In the genomic region with DNA sequence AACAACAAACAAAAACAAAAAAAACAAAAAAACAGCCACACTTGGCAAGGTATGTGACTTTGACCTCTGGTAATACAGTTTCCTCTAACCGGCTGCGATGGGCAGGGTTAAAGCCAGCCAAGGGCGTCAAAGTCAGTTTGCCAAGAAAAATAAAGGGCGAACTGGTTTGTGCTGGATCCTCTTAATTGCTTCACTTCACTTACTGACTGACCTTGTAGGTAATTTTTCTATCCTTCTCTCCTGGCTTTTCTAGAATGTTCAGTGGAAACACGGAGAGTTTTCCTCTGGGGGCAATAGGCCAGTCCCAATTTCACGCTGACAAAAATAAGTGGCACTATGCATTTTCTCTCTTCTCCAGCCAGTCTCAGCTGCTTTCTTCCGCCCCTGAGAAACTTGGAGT, we compare ENCODE assay signal across 8 mouse cellular contexts. TPM values are rescaled to one million over a fixed set of nuclear protein-coding genes. Genes with fewer than 3 reads are reported as not detected.
DNase-seq lines count a peak whose midpoint lies in the region; ATAC-seq and TF ChIP-seq lines count a peak whose summit lies in the region.

No protein-coding gene starts in this region.

- H3K27me3 ChIP-seq in E14TG2a.4 (ENCODE audit: insufficient read depth, low read length): peaks cover 16% of the 10 kb centered on the region; the same call in 1 of the 2 replicates
- no peaks in the 10 kb centered on the region for H3K27me3 ChIP-seq in heart, embryonic 14.5 days (ENCODE audit: control insufficient read depth, insufficient read depth, low read length)
- no peaks in the 10 kb centered on the region for H3K27me3 ChIP-seq in kidney, postnatal 0 days (ENCODE audit: insufficient read depth, low read length)
- H3K27me3 ChIP-seq in midbrain, embryonic 10.5 days (ENCODE audit: low read depth, poor library complexity, severe bottlenecking): peaks cover 21% of the 10 kb centered on the region

- no peaks in the 10 kb centered on the region for H3K9me3 ChIP-seq in E14TG2a.4 (ENCODE audit: low read length)
- H3K9me3 ChIP-seq in heart, embryonic 14.5 days (ENCODE audit: control insufficient read depth, low read length): no peaks in the 10 kb centered on the region
- no peaks in the 10 kb centered on the region for H3K9me3 ChIP-seq in kidney, postnatal 0 days (replicated peaks; ENCODE audit: low read length)
- no peaks in the 10 kb centered on the region for H3K9me3 ChIP-seq in midbrain, embryonic 10.5 days (replicated peaks)

- peak overlapping the region; percentile 74; the same call in 1 of the 2 replicates for H3K4me3 ChIP-seq in E14TG2a.4 (replicated peaks; ENCODE audit: low read length)
- peak overlapping the region; percentile 48 to 85 for H3K4me3 ChIP-seq in heart, embryonic 14.5 days (ENCODE audit: control insufficient read depth in 1 of 2, insufficient read depth in 1 of 2, low read depth in 1 of 2, low read length in 2 of 2)
- peak overlapping the region; percentile 49 for H3K4me3 ChIP-seq in kidney, postnatal 0 days (replicated peaks; ENCODE audit: low read depth, low read length)
- H3K4me3 ChIP-seq in midbrain, embryonic 10.5 days: peak overlapping the region; percentile 64

- peak overlapping the region; percentile 80 to 87; a peak in 3 of 4 replicates for H3K27ac ChIP-seq in heart, embryonic 14.5 days (replicated peaks in 1 of 2; ENCODE audit: control insufficient read depth in 1 of 2, insufficient read depth in 1 of 2, low read depth in 2 of 2, low read length in 2 of 2)
- H3K27ac ChIP-seq in kidney, postnatal 0 days: peak overlapping the region; percentile 84
- no peak overlapping the region for H3K27ac ChIP-seq in midbrain, embryonic 10.5 days (replicated peaks)

- ATAC-seq in heart, embryonic 14.5 days (ENCODE audit: insufficient number of reproducible peaks, insufficient read depth, low FRiP score, low read depth): no peak
- ATAC-seq in kidney, postnatal 0 days (replicated peaks; ENCODE audit: low FRiP score, low read depth): peak; percentile 76
- no peak for ATAC-seq in erythroid progenitor cell, adult 5-6 weeks (replicated peaks; ENCODE audit: low FRiP score, poor library complexity, severe bottlenecking)
- ATAC-seq in inflammation-experienced regulatory T-cells, adult 6 months: no peak

- 32% methylated on average over 7 of the region's 7 CpGs for WGBS in heart, embryonic 14.5 days
- WGBS in kidney, postnatal 0 days: 16% methylated on average over 7 of the region's 7 CpGs
- WGBS in midbrain, embryonic 10.5 days: 31% methylated on average over 7 of the region's 7 CpGs

- DNase-seq in brain, adult 2 months (ENCODE audit: low read depth, low spot score): peak; percentile 43
- peak; percentile 56 for DNase-seq in kidney, postnatal 0 days (ENCODE audit: low spot score)
- DNase-seq in midbrain, embryonic 10.5 days (ENCODE audit: low spot score): no peak
- DNase-seq in right cerebral cortex, adult 18-20 months: no peak

- H3K4me2 ChIP-seq in heart, embryonic 14.5 days (ENCODE audit: low read length): peak overlapping the region; percentile 81
- H3K4me2 ChIP-seq in kidney, postnatal 0 days (ENCODE audit: low read length): peak overlapping the region; percentile 88

- H3K9ac ChIP-seq in heart, embryonic 14.5 days (ENCODE audit: low read length): peak overlapping the region; percentile 66
- no peak overlapping the region for H3K9ac ChIP-seq in kidney, postnatal 0 days (ENCODE audit: low read depth, low read length)

- H3K36me3 ChIP-seq in E14TG2a.4 (ENCODE audit: insufficient read depth, low read length): no peaks in the 10 kb centered on the region
- H3K36me3 ChIP-seq in heart, embryonic 14.5 days (ENCODE audit: control insufficient read depth, insufficient read depth, low read length): no peaks in the 10 kb centered on the region
- no peaks in the 10 kb centered on the region for H3K36me3 ChIP-seq in kidney, postnatal 0 days (ENCODE audit: insufficient read depth, low read length)
- H3K36me3 ChIP-seq in midbrain, embryonic 10.5 days: no peaks in the 10 kb centered on the region

- peaks cover 23% of the 10 kb centered on the region for H3K4me1 ChIP-seq in E14TG2a.4 (replicated peaks; ENCODE audit: low read depth, low read length)
- H3K4me1 ChIP-seq in heart, embryonic 14.5 days (ENCODE audit: control insufficient read depth in 2 of 2, insufficient read depth in 2 of 2, low read length in 2 of 2): peaks cover 16 to 29% of the 10 kb centered on the region in 2 experiments
- H3K4me1 ChIP-seq in kidney, postnatal 0 days (replicated peaks; ENCODE audit: insufficient read depth, low read length): no peaks in the 10 kb centered on the region; the same call in 1 of the 2 replicates
- H3K4me1 ChIP-seq in midbrain, embryonic 10.5 days: peaks cover 22% of the 10 kb centered on the region

- no peak for TF ChIP-seq CTCF in E14TG2a.4 (conservative IDR thresholded peaks at IDR 0.05; ENCODE audit: low read length)
- TF ChIP-seq CTCF in kidney, postnatal 0 days (IDR thresholded peaks at IDR 0.05; ENCODE audit: low read depth): no peak

RNA-seq across cellular contexts. Expression of a gene that starts 35.8 kb away (rescaled TPM):
- not detected in 2 replicates for polyA plus RNA-seq in heart, embryonic 14.5 days (2014; fragmentation: Nextera tagmentation; extraction: Ambion mirVana)
- polyA plus RNA-seq in kidney, postnatal 0 days (2015; fragmentation: Nextera tagmentation; extraction: Ambion mirVana): not detected in 2 replicates
- not detected in 2 replicates for polyA plus RNA-seq in midbrain, embryonic 10.5 days (2016; fragmentation: Nextera tagmentation; extraction: Ambion mirVana)
- not detected in 2 replicates for total RNA-seq in erythroid progenitor cell, adult 5-6 weeks (2015; ENCODE audit: low replicate concordance)
- total RNA-seq in erythroid progenitor cell, adult 5-6 weeks (2017; ENCODE audit: low replicate concordance): 1.0 TPM in 1 of 2 replicates, not detected in the other
- polyA plus RNA-seq in inflammation-experienced regulatory T-cells, adult 6 months (2017; shearing (Covaris generic)): 100 to 1,000 TPM in 1 of 3 experiments, 10 to 100 TPM in 1, 1 to 10 TPM in 1; 9.6 to 126 (median 11.3) TPM

Comparison
In these comparisons a context has a peak if more than half of its experiments do, and no peak if none do; other contexts are left out.
1. DNase-seq: peak in brain, adult 2 months (single experiment) and kidney, postnatal 0 days (single experiment); none in midbrain, embryonic 10.5 days (single experiment) and right cerebral cortex, adult 18-20 months (single experiment).
2. Peak in every context shown above with its lines, with median percentiles within 50 percentile points of each other: H3K4me3 ChIP-seq.